Mouse (Mus musculus): ENCODE measurements around the gene Myt1l.

Gene Myt1l

GRCm38 (mm10) chr12:29961041-29961440 is 432.9 kb downstream of the Myt1l start:
- DNase-seq (ENCODE audit: low spot score in 2 of 2): no peak

GRCm38 (mm10) chr12:29965016-29965415 is 436.8 kb downstream of the Myt1l start:
- no peak for DNase-seq (ENCODE audit: low spot score in 2 of 2)

- DNase-seq (ENCODE audit: low spot score in 2 of 2): no peak
Observed at GRCm38 (mm10) chr12:29971795-29972464, 443.7 kb downstream of the Myt1l start.

GRCm38 (mm10) chr12:29972533-29972932 is 444.3 kb downstream of the Myt1l start:
- DNase-seq (ENCODE audit: low spot score in 2 of 2): no peak
